Mouse (Mus musculus) G1E (cell line): Measurements from ENCODE around the gene Psmd13.

ENCODE experiments used
- CTCF ChIP-seq: IDR thresholded peaks from 2 replicates; pipeline ENCODE4 v1.5.1; 2012; ENCODE audit warnings: low read depth, low read length, inconsistent platforms, mixed read lengths
- GATA1 ChIP-seq: IDR thresholded peaks from 2 replicates; pipeline ENCODE4 v1.6.1; 2012; ENCODE audit warnings: borderline replicate concordance, low read length, inconsistent platforms, mixed read lengths
- GATA2 ChIP-seq: IDR thresholded peaks from 2 replicates; pipeline ENCODE4 v1.6.1; 2012; ENCODE audit warnings: low read depth, low read length, inconsistent platforms, borderline replicate concordance
- POLR2AphosphoS5 ChIP-seq: IDR thresholded peaks from 2 replicates; pipeline ENCODE4 v1.6.1; 2012; ENCODE audit warnings: low read depth, low read length, inconsistent platforms; ENCODE audit not compliant: insufficient replicate concordance
- TAL1 ChIP-seq: conservative IDR thresholded peaks from 2 replicates; pipeline ENCODE4 v1.6.1; 2012; ENCODE audit warnings: low read depth, low read length, inconsistent platforms, mixed read lengths

- TF ChIP-seq CTCF (no peak), TAL1 (no peak), POLR2AphosphoS5 (no peak), GATA1 (no peak), GATA2 (no peak)
Measured at GRCm38 (mm10) chr7:140860728-140861127, 21.0 kb upstream of the Psmd13 start.
